Mouse (Mus musculus) brain, embryonic 14.5 days (tissue): ENCODE measurements around the gene Ebf3.

Experiments
- CTCF ChIP-seq: fragments of 200-500 bp; IDR thresholded peaks from 2 replicates; pipeline ENCODE4 v1.5.1; 2012; ENCODE audit warnings: inconsistent platforms, mild to moderate bottlenecking, moderate library complexity, borderline replicate concordance; ENCODE audit not compliant: insufficient read depth, insufficient read length; ENCODE audit errors: extremely low read depth
- POLR2A ChIP-seq: fragments of 200-500 bp; IDR thresholded peaks from 2 replicates; pipeline ENCODE4 v1.6.1; 2012; ENCODE audit warnings: mild to moderate bottlenecking, inconsistent platforms, borderline replicate concordance; ENCODE audit not compliant: poor library complexity, insufficient read depth, insufficient read length, severe bottlenecking; ENCODE audit errors: extremely low read depth

GRCm38 (mm10) chr7:137209688-137210345, 104.4 kb downstream of the Ebf3 start:
- TF ChIP-seq CTCF (no peak), POLR2A (no peak)
